Mouse (Mus musculus): ENCODE measurements around the gene 1700018F24Rik. TPM values are rescaled to one million over a fixed set of nuclear protein-coding genes. Genes with fewer than 3 reads are reported as not detected.
"Not testable (repeated sequence)": the region's sequence is repeated elsewhere in the genome, so short reads cannot be mapped to it uniquely, and the experiment has no call there.

Gene 1700018F24Rik
- polyA plus RNA-seq, 1 experiment from 2014 or later, result not detected

GRCm38 (mm10) chr5:145054187-145054586 is 11.4 kb downstream of the 1700018F24Rik start:
- not testable (repeated sequence) for H3K27me3 ChIP-seq; ATAC-seq (ENCODE audit: low FRiP score); H3K9me3 ChIP-seq (replicated peaks); H3K4me2 ChIP-seq (replicated peaks); H3K27ac ChIP-seq; H3K9ac ChIP-seq; H3K4me3 ChIP-seq; H3K4me1 ChIP-seq; H3K36me3 ChIP-seq
- 88% methylated on average over 3 of the region's 3 CpGs for WGBS

GRCm38 (mm10) chr5:145057907-145058306 is 15.1 kb downstream of the 1700018F24Rik start:
- no peaks in the 10 kb centered on the region for H3K27me3 ChIP-seq
- no peaks in the 10 kb centered on the region for H3K36me3 ChIP-seq
- no peak overlapping the region for H3K9ac ChIP-seq
- H3K9me3 ChIP-seq (replicated peaks), result no peaks in the 10 kb centered on the region
- H3K4me3 ChIP-seq, result no peak overlapping the region
- no peak overlapping the region for H3K4me2 ChIP-seq (replicated peaks)
- no peak for ATAC-seq (ENCODE audit: low FRiP score)
- H3K27ac ChIP-seq, result no peak overlapping the region
- no peaks in the 10 kb centered on the region for H3K4me1 ChIP-seq
- 78% methylated on average over 8 of the region's 8 CpGs for WGBS

DNA sequence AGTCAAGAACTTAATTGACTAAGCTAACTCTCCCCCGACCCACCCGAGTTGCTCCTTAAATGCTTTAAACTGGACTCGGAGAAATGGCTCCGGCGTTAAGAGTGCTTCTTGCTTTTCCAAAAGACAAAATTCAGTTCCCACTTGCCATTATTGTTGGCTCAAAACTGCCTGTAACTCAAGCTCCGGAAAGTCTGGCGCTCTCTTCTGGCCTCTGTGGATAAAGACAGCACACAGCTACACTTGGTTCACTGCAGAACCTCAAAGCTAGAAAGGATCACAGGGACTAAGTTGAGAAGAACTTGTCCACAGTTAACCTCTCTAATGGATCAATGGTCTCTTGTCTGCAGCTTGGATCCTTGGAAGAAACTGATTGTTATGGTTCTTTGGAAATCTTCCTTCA is 15.9 kb downstream of the 1700018F24Rik start:
- Histone ChIP-seq H3K36me3 (no peaks in the 10 kb centered on the region), H3K27me3 (no peaks in the 10 kb centered on the region), H3K27ac (no peak overlapping the region), H3K4me2 (replicated peaks) (no peak overlapping the region), H3K4me3 (no peak overlapping the region), H3K4me1 (no peaks in the 10 kb centered on the region), H3K9ac (no peak overlapping the region), H3K9me3 (replicated peaks) (no peaks in the 10 kb centered on the region)
- 89% methylated on average over 7 of the region's 7 CpGs for WGBS
- no peak for ATAC-seq (ENCODE audit: low FRiP score)

DNA sequence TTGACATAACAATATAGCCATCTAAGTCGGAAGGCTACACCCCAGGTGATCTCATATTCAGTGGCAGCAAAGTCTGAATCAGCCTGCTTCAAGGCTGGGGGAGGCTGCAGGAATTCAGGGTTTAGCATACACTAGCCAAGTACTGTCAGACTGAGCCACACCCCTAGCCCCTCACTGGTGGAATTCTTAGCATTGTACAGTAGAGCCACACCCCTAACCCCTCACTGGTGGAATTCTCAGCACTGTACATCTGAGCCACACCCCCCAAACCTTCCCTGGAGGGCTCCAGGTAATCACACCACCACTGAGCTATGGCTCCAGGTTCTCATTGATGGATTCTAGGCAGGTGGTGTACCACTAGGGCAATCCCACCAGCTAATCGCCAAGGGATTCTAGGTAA is 16.7 kb downstream of the 1700018F24Rik start:
- Histone ChIP-seq H3K4me3 (no peak overlapping the region), H3K4me2 (replicated peaks) (no peak overlapping the region), H3K9me3 (replicated peaks) (no peaks in the 10 kb centered on the region), H3K4me1 (no peaks in the 10 kb centered on the region), H3K36me3 (no peaks in the 10 kb centered on the region), H3K27me3 (no peaks in the 10 kb centered on the region), H3K9ac (no peak overlapping the region), H3K27ac (no peak overlapping the region)
- 76% methylated on average over 2 of the region's 2 CpGs for WGBS
- no peak for ATAC-seq (ENCODE audit: low FRiP score)

GRCm38 (mm10) chr5:145064765-145065340 is 22.1 kb downstream of the 1700018F24Rik start:
- Histone ChIP-seq H3K4me2 (replicated peaks) (no peak overlapping the region), H3K9ac (no peak overlapping the region), H3K27ac (no peak overlapping the region), H3K4me3 (no peak overlapping the region), H3K27me3 (peaks cover 4% of the 10 kb centered on the region; the same call in 1 of the 2 replicates), H3K4me1 (no peaks in the 10 kb centered on the region), H3K9me3 (replicated peaks) (no peaks in the 10 kb centered on the region), H3K36me3 (no peaks in the 10 kb centered on the region)
- 90% methylated on average over 1 of the region's 1 CpGs for WGBS
- ATAC-seq (ENCODE audit: low FRiP score), result no peak

DNA sequence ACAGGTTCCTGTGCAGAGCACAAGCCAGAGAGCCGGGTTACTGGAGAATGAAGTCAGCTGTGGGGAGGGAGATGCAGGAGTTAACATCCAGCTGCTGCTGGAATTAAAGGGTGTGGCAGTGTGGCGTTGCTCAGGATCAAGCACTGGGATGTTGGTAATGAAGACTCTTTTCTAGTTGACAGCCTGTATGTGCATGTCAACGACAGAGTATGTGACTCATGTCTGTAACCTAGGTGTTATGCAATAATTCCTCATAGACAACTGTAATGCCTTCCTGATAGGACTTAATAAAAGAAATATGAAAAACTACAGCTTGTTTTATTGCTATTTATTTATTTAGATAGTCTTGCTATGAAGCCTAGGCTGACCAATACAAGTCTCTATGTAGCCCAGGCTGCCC is 26.1 kb downstream of the 1700018F24Rik start:
- no peak for ATAC-seq (ENCODE audit: low FRiP score)
- Histone ChIP-seq H3K4me1 (no peaks in the 10 kb centered on the region), H3K36me3 (no peaks in the 10 kb centered on the region), H3K9me3 (replicated peaks) (no peaks in the 10 kb centered on the region), H3K27me3 (peaks cover 4% of the 10 kb centered on the region; the same call in 1 of the 2 replicates), H3K4me2 (replicated peaks) (no peak overlapping the region), H3K4me3 (no peak overlapping the region), H3K9ac (no peak overlapping the region), H3K27ac (no peak overlapping the region)
- 70% methylated on average over 3 of the region's 3 CpGs for WGBS

GRCm38 (mm10) chr5:145069707-145070106 is 26.9 kb downstream of the 1700018F24Rik start:
- H3K27me3 ChIP-seq, result peaks cover 4% of the 10 kb centered on the region; the same call in 1 of the 2 replicates
- WGBS, result 2% methylated on average over 5 of the region's 5 CpGs
- H3K4me2 ChIP-seq (replicated peaks), result no peak overlapping the region
- no peak overlapping the region for H3K27ac ChIP-seq
- ATAC-seq (ENCODE audit: low FRiP score), result no peak
- H3K9ac ChIP-seq, result no peak overlapping the region
- no peaks in the 10 kb centered on the region for H3K36me3 ChIP-seq
- H3K9me3 ChIP-seq (replicated peaks), result no peaks in the 10 kb centered on the region
- no peak overlapping the region for H3K4me3 ChIP-seq
- no peaks in the 10 kb centered on the region; the same call in 1 of the 2 replicates for H3K4me1 ChIP-seq

DNA sequence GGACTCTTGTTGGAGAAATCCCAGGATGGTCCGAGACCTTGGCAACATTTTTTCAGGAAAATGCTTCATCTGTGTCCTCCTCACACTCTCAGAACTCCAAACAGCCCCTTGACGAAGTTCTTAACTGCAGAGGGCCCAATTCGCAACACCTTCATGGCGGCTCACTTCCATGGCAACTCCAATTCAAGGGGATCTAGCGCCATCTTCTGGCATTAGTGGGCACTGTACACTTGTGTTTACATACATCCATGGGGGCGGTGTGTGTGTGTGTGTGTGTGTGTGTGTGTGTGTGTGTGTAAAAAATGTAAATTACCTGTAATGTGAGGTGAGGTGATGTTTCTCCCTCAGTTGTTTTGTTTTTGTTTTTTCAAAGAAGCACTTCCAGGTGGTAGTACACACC is 28.6 kb downstream of the 1700018F24Rik start:
- Histone ChIP-seq H3K4me3 (no peak overlapping the region), H3K4me1 (no peaks in the 10 kb centered on the region; the same call in 1 of the 2 replicates), H3K27me3 (peaks cover 4% of the 10 kb centered on the region; the same call in 1 of the 2 replicates), H3K36me3 (no peaks in the 10 kb centered on the region), H3K9ac (no peak overlapping the region), H3K9me3 (replicated peaks) (no peaks in the 10 kb centered on the region), H3K4me2 (replicated peaks) (no peak overlapping the region), H3K27ac (no peak overlapping the region)
- ATAC-seq (ENCODE audit: low FRiP score), result no peak
- WGBS, result 56% methylated on average over 6 of the region's 6 CpGs

DNA sequence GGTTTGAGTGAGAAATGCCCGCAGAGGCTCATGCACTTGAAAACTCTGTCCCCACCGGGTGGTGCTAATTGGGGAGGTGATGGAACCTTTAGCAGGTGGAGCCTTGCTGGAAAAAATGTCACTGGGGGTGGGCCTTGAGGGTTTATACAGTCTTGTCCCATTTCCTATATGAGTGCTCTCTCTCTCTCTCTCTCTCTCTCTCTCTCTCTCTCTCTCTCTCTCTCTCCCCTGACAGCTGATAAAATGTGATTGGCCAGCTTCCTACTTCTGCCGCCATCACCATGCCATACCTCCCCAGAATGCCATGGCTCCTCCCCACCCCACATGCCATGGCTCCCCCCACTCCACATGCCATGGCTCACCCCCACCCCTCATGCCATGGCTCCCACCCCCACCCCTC is 32.3 kb downstream of the 1700018F24Rik start:
- Histone ChIP-seq H3K4me2 (replicated peaks) (no peak overlapping the region), H3K9ac (no peak overlapping the region), H3K27ac (no peak overlapping the region), H3K36me3 (no peaks in the 10 kb centered on the region), H3K4me3 (no peak overlapping the region), H3K4me1 (no peaks in the 10 kb centered on the region; the same call in 1 of the 2 replicates), H3K9me3 (replicated peaks) (no peaks in the 10 kb centered on the region), H3K27me3 (no peaks in the 10 kb centered on the region)
- ATAC-seq (ENCODE audit: low FRiP score), result no peak
- 56% methylated on average over 3 of the region's 3 CpGs for WGBS

DNA sequence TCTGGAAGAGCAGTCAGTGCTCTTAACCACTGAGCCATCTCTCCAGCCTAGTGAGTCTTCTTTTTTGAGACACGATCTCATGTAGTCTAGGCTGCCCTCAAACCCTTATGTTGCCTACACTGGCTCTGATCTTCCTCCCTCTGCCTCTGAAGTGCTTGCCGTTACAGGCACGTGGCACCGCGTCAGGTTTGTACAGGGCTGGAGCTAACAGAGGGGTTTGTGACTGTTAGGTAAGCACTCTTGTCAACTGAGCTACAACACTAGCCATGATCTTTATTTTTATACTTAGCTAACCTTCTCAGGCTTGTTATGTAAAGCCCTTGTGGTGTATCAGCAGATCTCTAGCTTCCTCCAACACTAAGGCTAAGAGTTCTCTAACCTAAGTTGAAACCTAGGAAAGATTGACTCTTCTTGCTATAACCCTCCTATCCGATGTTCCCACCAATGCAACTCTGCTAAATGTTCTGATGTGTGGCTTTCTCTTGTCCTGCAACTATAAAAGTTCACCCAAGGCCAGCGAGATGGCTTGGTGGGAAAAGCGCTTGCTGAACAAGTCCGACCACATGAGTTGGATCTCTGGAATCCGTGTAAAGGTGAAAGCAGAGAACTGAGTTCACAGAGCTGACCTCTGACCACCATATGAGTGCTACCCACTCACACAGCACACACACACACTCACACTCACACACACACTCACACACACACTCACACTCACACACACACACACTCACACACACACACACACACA is 39.2 kb downstream of the 1700018F24Rik start:
- 91% methylated on average over 10 of the region's 10 CpGs for WGBS
- H3K9ac ChIP-seq, result no peak overlapping the region
- no peak overlapping the region for H3K27ac ChIP-seq
- H3K4me1 ChIP-seq, result peaks cover 13% of the 10 kb centered on the region
- no peaks in the 10 kb centered on the region for H3K27me3 ChIP-seq
- no peak overlapping the region for H3K4me3 ChIP-seq
- no peak for ATAC-seq (ENCODE audit: low FRiP score)
- H3K4me2 ChIP-seq (replicated peaks), result no peak overlapping the region
- H3K36me3 ChIP-seq, result peaks cover 4% of the 10 kb centered on the region; the same call in 1 of the 2 replicates
- no peaks in the 10 kb centered on the region for H3K9me3 ChIP-seq (replicated peaks)

DNA sequence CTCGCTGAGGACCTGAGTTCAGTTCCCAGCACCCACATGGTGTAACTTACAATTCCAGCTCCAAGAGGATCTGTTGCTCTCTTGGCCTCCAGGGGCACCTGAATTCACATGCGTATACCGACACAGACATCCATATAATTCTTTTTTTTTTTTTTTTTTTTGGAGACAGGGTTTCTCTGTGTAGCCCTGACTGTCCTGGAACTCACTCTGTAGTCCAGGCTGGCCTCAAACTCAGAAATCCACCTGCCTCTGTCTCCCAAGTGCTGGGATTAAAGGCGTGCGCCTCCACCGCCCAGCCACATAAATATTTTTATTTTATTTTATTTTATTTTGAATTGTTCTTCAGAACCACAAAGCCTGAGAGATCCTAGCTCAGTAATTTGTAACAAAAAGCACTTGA is 40.4 kb downstream of the 1700018F24Rik start:
- 57% methylated on average over 6 of the region's 6 CpGs for WGBS
- H3K9ac ChIP-seq, result peak overlapping the region; percentile 91
- H3K4me3 ChIP-seq, result peak overlapping the region; percentile 79
- H3K27ac ChIP-seq, result peak overlapping the region; percentile 89
- H3K27me3 ChIP-seq; H3K36me3 ChIP-seq; H3K9me3 ChIP-seq (replicated peaks): not testable (repeated sequence)
- ATAC-seq (ENCODE audit: low FRiP score), result peak; percentile 55
- H3K4me2 ChIP-seq (replicated peaks), result peak overlapping the region; percentile 90
- peaks cover 13% of the 10 kb centered on the region for H3K4me1 ChIP-seq

DNA sequence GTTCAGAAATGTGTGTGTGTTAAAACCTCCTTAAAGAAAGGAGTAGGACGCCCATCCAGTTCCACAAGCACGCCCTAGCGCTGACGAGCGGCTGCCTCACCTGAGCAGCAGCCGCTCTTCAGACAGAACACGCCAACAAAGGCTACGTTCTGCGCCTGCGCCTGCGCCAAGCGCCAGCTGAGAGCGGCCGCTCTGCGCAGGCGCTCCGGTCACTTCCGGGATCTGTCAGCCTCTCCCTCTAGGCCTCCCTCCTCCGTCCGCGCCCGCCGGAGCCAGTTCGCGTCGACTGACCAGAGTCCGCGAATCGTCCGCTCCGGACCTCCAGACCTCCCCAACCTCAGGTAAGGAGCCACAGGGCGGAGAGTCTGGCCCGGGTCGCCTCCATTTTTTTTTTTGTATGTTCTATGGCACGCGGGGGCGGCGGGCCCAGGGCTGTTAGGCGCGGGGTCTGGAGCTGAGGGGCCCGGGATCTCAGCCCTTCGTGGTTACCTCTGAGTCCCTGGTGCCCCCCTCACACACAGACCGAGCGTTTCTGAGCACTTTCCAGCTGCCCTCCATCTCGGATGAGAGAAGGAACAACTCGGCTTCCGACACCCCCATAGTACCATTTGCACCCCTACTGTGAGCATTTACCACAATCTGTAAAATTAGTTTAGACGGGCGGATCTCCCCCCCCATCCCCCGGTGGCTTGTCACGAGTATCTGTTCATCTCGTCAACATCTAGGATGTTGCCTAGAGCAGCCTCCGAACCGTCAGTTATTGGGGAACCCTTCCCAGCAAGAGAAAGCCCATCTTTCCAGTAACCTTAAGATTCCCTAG is 41.1 kb downstream of the 1700018F24Rik start, which contains the start of the genes Arpc1a and Kpna7:
Gene Arpc1a (plus strand): TSS at position 199 of the 820 bp plus-strand sequence.
Gene Kpna7 (minus strand): TSS at position 399 of the 820 bp plus-strand sequence.
- peak; percentile 97 for ATAC-seq (ENCODE audit: low FRiP score)
- 2% methylated on average over 54 of the region's 54 CpGs for WGBS

More for the DNA sequence above, 41.1 kb downstream of the 1700018F24Rik start, which contains the start of the genes Arpc1a and Kpna7:
- Histone ChIP-seq H3K4me2 (replicated peaks) (peak within 1 kb of the TSS; percentile 90), H3K27ac (peak within 1 kb of the TSS; percentile 89), H3K27me3 (no peaks in the 10 kb centered on the region), H3K9ac (peak within 1 kb of the TSS; percentile 91), H3K4me3 (peak within 1 kb of the TSS; percentile 79), H3K9me3 (replicated peaks) (no peaks in the 10 kb centered on the region), H3K4me1 (peaks cover 13% of the 10 kb centered on the region), H3K36me3 (peaks cover 4% of the 10 kb centered on the region)
